Mouse (Mus musculus): ENCODE measurements around the gene Sult2b1. TPM values are rescaled to one million over a fixed set of nuclear protein-coding genes. Genes with fewer than 3 reads are reported as not detected.

Sult2b1 gene
- polyA plus RNA-seq, 1 experiment, result 0.87 TPM

Other genes with a start within 250 kb of the Sult2b1 start
- not detected in 2 replicates for gene Hsd17b14, start 229.8 kb downstream of the Sult2b1 start, polyA plus RNA-seq (2012; ENCODE audit: insufficient read depth, insufficient read length, missing spikeins)
- 82.0 and 135 TPM in 2 replicates for gene Bcat2, start 214.5 kb downstream of the Sult2b1 start, polyA plus RNA-seq (2012; ENCODE audit: insufficient read depth, insufficient read length, missing spikeins)
- 2.0 TPM in 1 of 2 replicates, not detected in the other for gene Fgf21, start 169.2 kb downstream of the Sult2b1 start, polyA plus RNA-seq (2012; ENCODE audit: insufficient read depth, insufficient read length, missing spikeins)
- not detected in 2 replicates for gene Fut1, start 167.4 kb downstream of the Sult2b1 start, polyA plus RNA-seq (2012; ENCODE audit: insufficient read depth, insufficient read length, missing spikeins)
- 0.63 TPM in 1 of 2 replicates, not detected in the other for gene Izumo1, start 162.9 kb downstream of the Sult2b1 start, polyA plus RNA-seq (2012; ENCODE audit: insufficient read depth, insufficient read length, missing spikeins)
- gene Rasip1, start 157.2 kb downstream of the Sult2b1 start, polyA plus RNA-seq (2012; ENCODE audit: insufficient read depth, insufficient read length, missing spikeins), result 4.3 and 9.3 TPM in 2 replicates
- 1.5 TPM in 1 of 2 replicates, not detected in the other for gene Mamstr, start 144.7 kb downstream of the Sult2b1 start, polyA plus RNA-seq (2012; ENCODE audit: insufficient read depth, insufficient read length, missing spikeins)
- not detected in 2 replicates for gene Fut2, start 118.3 kb downstream of the Sult2b1 start, polyA plus RNA-seq (2012; ENCODE audit: insufficient read depth, insufficient read length, missing spikeins)
- not detected in 2 replicates for gene Ntn5, start 100.6 kb downstream of the Sult2b1 start, polyA plus RNA-seq (2012; ENCODE audit: insufficient read depth, insufficient read length, missing spikeins)
- gene Sec1, start 90.3 kb downstream of the Sult2b1 start, polyA plus RNA-seq (2012; ENCODE audit: insufficient read depth, insufficient read length, missing spikeins), result not detected in 2 replicates
- gene Car11, start 84.8 kb downstream of the Sult2b1 start, polyA plus RNA-seq (2012; ENCODE audit: insufficient read depth, insufficient read length, missing spikeins), result 12.1 and 17.1 TPM in 2 replicates
- gene Dbp, start 79.6 kb downstream of the Sult2b1 start, polyA plus RNA-seq (2012; ENCODE audit: insufficient read depth, insufficient read length, missing spikeins), result 23.3 and 31.5 TPM in 2 replicates
- 445 and 504 TPM in 2 replicates for gene Rpl18, start 69.2 kb downstream of the Sult2b1 start, polyA plus RNA-seq (2012; ENCODE audit: insufficient read depth, insufficient read length, missing spikeins)
- gene Sphk2, start 66.7 kb downstream of the Sult2b1 start, polyA plus RNA-seq (2012; ENCODE audit: insufficient read depth, insufficient read length, missing spikeins), result 9.2 and 9.9 TPM in 2 replicates
- gene Fam83e, start 63.5 kb downstream of the Sult2b1 start, polyA plus RNA-seq (2012; ENCODE audit: insufficient read depth, insufficient read length, missing spikeins), result not detected in 2 replicates
- gene Spaca4, start 58.9 kb downstream of the Sult2b1 start, polyA plus RNA-seq (2012; ENCODE audit: insufficient read depth, insufficient read length, missing spikeins), result not detected in 2 replicates
- 0.36 and 0.46 TPM in 2 replicates for gene Lmtk3, start 931 bp downstream of the Sult2b1 start, polyA plus RNA-seq (2012; ENCODE audit: insufficient read depth, insufficient read length, missing spikeins)
- 39.1 and 45.5 TPM in 2 replicates for gene Cyth2, start 29.9 kb upstream of the Sult2b1 start, polyA plus RNA-seq (2012; ENCODE audit: insufficient read depth, insufficient read length, missing spikeins)
- 1.1 TPM in 1 of 2 replicates, not detected in the other for gene Kcnj14, start 40.1 kb upstream of the Sult2b1 start, polyA plus RNA-seq (2012; ENCODE audit: insufficient read depth, insufficient read length, missing spikeins)
- gene Grwd1, start 46.3 kb upstream of the Sult2b1 start, polyA plus RNA-seq (2012; ENCODE audit: insufficient read depth, insufficient read length, missing spikeins), result 5.5 and 6.6 TPM in 2 replicates
- gene Kdelr1, start 88.1 kb upstream of the Sult2b1 start, polyA plus RNA-seq (2012; ENCODE audit: insufficient read depth, insufficient read length, missing spikeins), result 95.6 and 96.1 TPM in 2 replicates
- gene Grin2d, start 93.7 kb upstream of the Sult2b1 start, polyA plus RNA-seq (2012; ENCODE audit: insufficient read depth, insufficient read length, missing spikeins), result not detected in 2 replicates
- gene Syngr4, start 112.0 kb upstream of the Sult2b1 start, polyA plus RNA-seq (2012; ENCODE audit: insufficient read depth, insufficient read length, missing spikeins), result not detected in 2 replicates
- 151 and 189 TPM in 2 replicates for gene Tmem143, start 112.3 kb upstream of the Sult2b1 start, polyA plus RNA-seq (2012; ENCODE audit: insufficient read depth, insufficient read length, missing spikeins)
- 18.1 and 29.0 TPM in 2 replicates for gene Emp3, start 136.7 kb upstream of the Sult2b1 start, polyA plus RNA-seq (2012; ENCODE audit: insufficient read depth, insufficient read length, missing spikeins)
- gene Ccdc114, start 139.4 kb upstream of the Sult2b1 start, polyA plus RNA-seq (2012; ENCODE audit: insufficient read depth, insufficient read length, missing spikeins), result 1.2 and 1.7 TPM in 2 replicates
- gene Abcc6, start 245.6 kb upstream of the Sult2b1 start, polyA plus RNA-seq (2012; ENCODE audit: insufficient read depth, insufficient read length, missing spikeins), result not detected in 2 replicates
- 26.3 and 38.6 TPM in 2 replicates for gene Nomo1, start 249.0 kb upstream of the Sult2b1 start, polyA plus RNA-seq (2012; ENCODE audit: insufficient read depth, insufficient read length, missing spikeins)

Measured in brown adipose tissue, adult 24 weeks (tissue).